13 mouse cellular contexts compared by ENCODE assay signal in the genomic region with DNA sequence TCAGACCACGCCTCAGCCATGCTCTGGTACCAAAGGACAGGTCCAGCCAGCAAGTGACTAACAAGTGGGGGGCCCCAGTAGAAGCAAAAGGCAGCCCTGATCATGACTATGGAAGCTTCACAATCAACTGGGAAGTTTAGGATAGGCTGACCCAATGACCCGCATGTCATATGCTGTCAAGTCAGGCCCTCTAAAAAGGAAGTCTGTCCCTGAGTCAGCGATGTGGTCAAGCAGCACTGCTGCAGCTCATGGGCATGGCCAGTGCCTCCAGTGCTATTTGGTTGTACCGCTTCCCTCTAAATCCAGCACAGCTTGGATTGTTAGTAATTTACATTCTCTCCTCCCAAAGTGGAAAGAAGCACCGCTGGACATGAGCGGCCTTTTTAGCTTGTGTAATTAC. TPM values are rescaled to one million over a fixed set of nuclear protein-coding genes. Genes with fewer than 3 reads are reported as not detected.
DNase-seq lines count a peak whose midpoint lies in the region; ATAC-seq lines count a peak whose summit lies in the region.
"Had no signal": no experiment of that assay in that cellular context is flagged by ENCODE, and none has a peak within 500 bp of the region (broad histone marks: within the 10 kb centered on the region; RNA-seq: fewer than 3 reads in every experiment).

No protein-coding gene starts in this region.

- peaks cover 26% of the 10 kb centered on the region for H3K4me1 ChIP-seq in hindbrain, embryonic 15.5 days (replicated peaks)

- H3K79me2 ChIP-seq in macrophage (ENCODE audit: inconsistent target): peaks cover 91% of the 10 kb centered on the region

- no peak overlapping the region for H3K9ac ChIP-seq in hindbrain, embryonic 15.5 days
- H3K9ac ChIP-seq: forebrain, embryonic 13.5 days; heart, embryonic 13.5 days had no signal

- peak; percentile 43 for DNase-seq in layer of hippocampus, adult 11-12 months (ENCODE audit: low spot score)
- no peak for DNase-seq in layer of hippocampus, adult 9-10 months (ENCODE audit: low spot score)
- DNase-seq in brain, adult 2 months (ENCODE audit: low read depth, low spot score): peak; percentile 45
- DNase-seq in thymus, postnatal 4 days: no peak
- no peak for DNase-seq in MN1 (ENCODE audit: low spot score)
- DNase-seq in ovary, adult 18-20 months (ENCODE audit: low spot score): no peak
- DNase-seq: cerebellum, adult 9-11 months; kidney, postnatal 10 days; left cerebral cortex, postnatal 4 days had no signal

- H3K9me3 ChIP-seq in hindbrain, embryonic 15.5 days: no peaks in the 10 kb centered on the region
- H3K9me3 ChIP-seq: forebrain, embryonic 13.5 days; heart, embryonic 13.5 days had no signal

- H3K4me2 ChIP-seq in hindbrain, embryonic 15.5 days: no peak overlapping the region
- H3K4me2 ChIP-seq: forebrain, embryonic 13.5 days; heart, embryonic 13.5 days had no signal

- H3K27me3 ChIP-seq in hindbrain, embryonic 15.5 days: no peaks in the 10 kb centered on the region
- H3K27me3 ChIP-seq: forebrain, embryonic 13.5 days; heart, embryonic 13.5 days had no signal

- peak overlapping the region; percentile 75 for H3K27ac ChIP-seq in hindbrain, embryonic 15.5 days (replicated peaks)
- peak overlapping the region; percentile 99 for H3K27ac ChIP-seq in macrophage
- H3K27ac ChIP-seq: forebrain, embryonic 13.5 days; heart, embryonic 13.5 days had no signal

- no peak for ATAC-seq in hindbrain, embryonic 15.5 days (ENCODE audit: low FRiP score, low read depth)
- ATAC-seq: forebrain, embryonic 13.5 days had no signal

- 77% methylated on average over 6 of the region's 6 CpGs for WGBS in hindbrain, embryonic 15.5 days
- WGBS in macrophage (ENCODE audit: missing documents): 16% methylated on average over 6 of the region's 6 CpGs

- H3K36me3 ChIP-seq in hindbrain, embryonic 15.5 days: no peaks in the 10 kb centered on the region
- H3K36me3 ChIP-seq in macrophage (ENCODE audit: inconsistent target): no peaks in the 10 kb centered on the region
- H3K36me3 ChIP-seq: heart, embryonic 13.5 days had no signal

- no peak overlapping the region for H3K4me3 ChIP-seq in hindbrain, embryonic 15.5 days
- no peak overlapping the region for H3K4me3 ChIP-seq in macrophage (ENCODE audit: inconsistent target)
- H3K4me3 ChIP-seq: forebrain, embryonic 13.5 days; heart, embryonic 13.5 days had no signal

RNA-seq across cellular contexts. Expression of a gene that starts 32.7 kb away (rescaled TPM):
- 35.9 and 38.4 TPM in 2 replicates for polyA plus RNA-seq in hindbrain, embryonic 15.5 days (2015; fragmentation: Nextera tagmentation; extraction: Ambion mirVana)
- 100 to 1,000 TPM in 24 of 26 experiments, 10 to 100 TPM in 2; 75.0 to 334 (median 129) TPM for total RNA-seq in macrophage (2018; cell fraction: chromatin; rRNA removed)
- total RNA-seq in macrophage (2018; cell fraction: cytosol; rRNA removed): 100 to 1,000 TPM; 225 to 568 (median 292) TPM
- total RNA-seq in macrophage (2018; cell fraction: nucleus; rRNA removed): 100 to 1,000 TPM; 152 to 371 (median 210) TPM
- polyA plus RNA-seq in macrophage (2018): 189 to 289 TPM (median 212 TPM) in 3 replicates

RNA-seq across cellular contexts. Expression of a gene that starts 52.3 kb away (rescaled TPM):
- 4.1 and 4.8 TPM in 2 replicates for polyA plus RNA-seq in hindbrain, embryonic 15.5 days (2015; fragmentation: Nextera tagmentation; extraction: Ambion mirVana)
- 100 to 1,000 TPM in 2 of 26 experiments, 10 to 100 TPM in 17, 1 to 10 TPM in 7; 1.8 to 107 (median 24.8) TPM for total RNA-seq in macrophage (2018; cell fraction: chromatin; rRNA removed)
- total RNA-seq in macrophage (2018; cell fraction: cytosol; rRNA removed): 100 to 1,000 TPM in 9 of 26 experiments, 10 to 100 TPM in 17; 27.9 to 148 (median 70.1) TPM
- total RNA-seq in macrophage (2018; cell fraction: nucleus; rRNA removed): 100 to 1,000 TPM in 6 of 26 experiments, 10 to 100 TPM in 20; 20.2 to 162 (median 62.6) TPM
- polyA plus RNA-seq in macrophage (2018): 28.2 to 132 TPM (median 63.8 TPM) in 3 replicates

RNA-seq across cellular contexts. Expression of a gene that starts 59.1 kb away (rescaled TPM):
- 237 and 266 TPM in 2 replicates for polyA plus RNA-seq in hindbrain, embryonic 15.5 days (2015; fragmentation: Nextera tagmentation; extraction: Ambion mirVana)
- total RNA-seq in macrophage (2018; cell fraction: chromatin; rRNA removed): 10 to 100 TPM in 11 of 26 experiments, 1 to 10 TPM in 15; 2.9 to 55.4 (median 8.2) TPM
- 100 to 1,000 TPM; 179 to 384 (median 241) TPM for total RNA-seq in macrophage (2018; cell fraction: cytosol; rRNA removed)
- 10 to 100 TPM; 10.3 to 61.2 (median 24.7) TPM for total RNA-seq in macrophage (2018; cell fraction: nucleus; rRNA removed)
- polyA plus RNA-seq in macrophage (2018): 167 to 496 TPM (median 309 TPM) in 3 replicates

Comparison
In these comparisons a context has a peak if more than half of its experiments do, and no peak if none do; other contexts are left out.
1. DNase-seq: peak in layer of hippocampus, adult 11-12 months (single experiment) and brain, adult 2 months (single experiment); none in layer of hippocampus, adult 9-10 months (single experiment), thymus, postnatal 4 days (single experiment), MN1 (single experiment) and ovary, adult 18-20 months (single experiment).